Mouse (Mus musculus) midbrain, embryonic 11.5 days (tissue): ENCODE measurements around the gene Slco4a1. TPM values are rescaled to one million over a fixed set of nuclear protein-coding genes. Genes with fewer than 3 reads are reported as not detected.

ENCODE experiments used
- ATAC-seq: fragments of 200-750 bp; cut with Nextera tagmentation; 2 replicates; pipeline ENCODE4 v1.8.0; 2017; ENCODE audit warnings: moderate TSS enrichment, moderate library complexity; ENCODE audit not compliant: low FRiP score
- DNase-seq: peaks from one replicate; pipeline ENCODE4 v3.0.0; 2015; ENCODE audit warnings: low spot score; ENCODE audit errors: missing footprints
- H3K27ac ChIP-seq: fragments of 300-500 bp; sonication (generic); 2 replicates; pipeline ENCODE4 v1.5.1; 2014; ENCODE audit warnings: low read depth, low read length
- H3K27me3 ChIP-seq: fragments of 300-500 bp; sonication (generic); 2 replicates; pipeline ENCODE4 v1.6.1; 2014; ENCODE audit warnings: mild to moderate bottlenecking, low read length, moderate library complexity, mixed read lengths; ENCODE audit not compliant: control insufficient read depth, insufficient read depth
- H3K36me3 ChIP-seq: fragments of 300-500 bp; sonication (generic); 2 replicates; pipeline ENCODE4 v1.6.1; 2014; ENCODE audit warnings: mild to moderate bottlenecking, low read length, moderate library complexity, mixed read lengths; ENCODE audit not compliant: control insufficient read depth, insufficient read depth
- H3K4me1 ChIP-seq: fragments of 300-500 bp; sonication (generic); 2 replicates; pipeline ENCODE4 v1.6.1; 2014; ENCODE audit warnings: low read length; ENCODE audit not compliant: control insufficient read depth, insufficient read depth
- H3K4me2 ChIP-seq: fragments of 300-500 bp; sonication (generic); 2 replicates; pipeline ENCODE4 v1.6.1; 2014; ENCODE audit warnings: mild to moderate bottlenecking, moderate library complexity
- H3K4me3 ChIP-seq: fragments of 300-500 bp; sonication (generic); 2 replicates; pipeline ENCODE4 v1.5.1; 2014; ENCODE audit warnings: low read depth, low read length
- H3K9ac ChIP-seq: fragments of 300-500 bp; sonication (generic); 2 replicates; pipeline ENCODE4 v1.6.1; 2014; ENCODE audit warnings: low read length
- H3K9me3 ChIP-seq: fragments of 300-500 bp; sonication (generic); 2 replicates; pipeline ENCODE4 v1.6.1; 2016; ENCODE audit warnings: low read length; ENCODE audit not compliant: control insufficient read depth
- WGBS: fragments of 180-500 bp; shearing (Covaris S2); extraction: QIAGEN DNeasy Blood & Tissue Kit; methylation state at CpG from one replicate; pipeline ENCODE4 v1.1.7; 2014; 5-methylcytosine and 5-hydroxymethylcytosine counted together
- polyA plus RNA-seq: library from polyadenylated mRNA; unstranded; fragments of >200 nt; fragmentation: Nextera tagmentation; extraction: Ambion mirVana; gene quantifications from 2 replicates; pipeline ENCODE4 v1.2.1, GENCODE M21; 2014

The Slco4a1 gene
- polyA plus RNA-seq, 1 experiment from 2014 or later, result 5.5 TPM

GRCm38 (mm10) chr2:180428331-180428730, 27.7 kb upstream of the Slco4a1 start:
- DNase-seq, result peak; percentile 88
- no peak for ATAC-seq
- Histone ChIP-seq H3K27ac (no peak overlapping the region), H3K36me3 (no peaks in the 10 kb centered on the region), H3K4me1 (no peaks in the 10 kb centered on the region), H3K4me2 (no peak overlapping the region), H3K4me3 (no peak overlapping the region), H3K27me3 (no peaks in the 10 kb centered on the region), H3K9ac (no peak overlapping the region), H3K9me3 (no peaks in the 10 kb centered on the region)
- WGBS, result 31% methylated on average over 2 of the region's 2 CpGs

DNA sequence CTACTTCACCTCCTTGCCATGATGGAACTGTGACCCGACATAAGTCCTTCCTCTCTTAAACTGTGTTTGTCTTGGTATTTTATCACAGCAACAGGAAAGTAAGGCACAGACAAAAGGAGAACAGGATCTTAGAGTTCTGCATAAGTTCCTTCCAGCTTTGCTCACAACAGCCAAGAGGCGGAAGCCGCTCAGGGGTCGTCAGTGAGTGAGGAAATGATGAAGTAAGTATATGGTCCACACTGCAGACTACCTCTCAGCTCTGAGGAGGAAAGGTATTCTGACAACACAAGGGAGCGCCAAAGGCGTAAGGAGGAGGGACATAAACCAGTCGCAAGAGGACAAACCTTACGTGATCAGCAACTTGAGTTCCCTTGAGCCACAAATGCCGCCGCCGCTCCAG, 25.4 kb upstream of the Slco4a1 start:
- H3K9me3 ChIP-seq, result no peaks in the 10 kb centered on the region
- H3K4me3 ChIP-seq, result no peak overlapping the region
- no peak overlapping the region for H3K9ac ChIP-seq
- no peaks in the 10 kb centered on the region for H3K36me3 ChIP-seq
- ATAC-seq, result no peak
- no peaks in the 10 kb centered on the region for H3K4me1 ChIP-seq
- H3K27me3 ChIP-seq, result no peaks in the 10 kb centered on the region
- WGBS, result 84% methylated on average over 11 of the region's 11 CpGs
- H3K4me2 ChIP-seq, result no peak overlapping the region
- H3K27ac ChIP-seq, result no peak overlapping the region
- no peak for DNase-seq

- ATAC-seq, result peak; percentile 68
- DNase-seq, result peak; percentile 99
- H3K9me3 ChIP-seq, result no peaks in the 10 kb centered on the region
- WGBS, result 18% methylated on average over 10 of the region's 10 CpGs
- no peak overlapping the region for H3K4me3 ChIP-seq
- no peak overlapping the region for H3K9ac ChIP-seq
- no peak overlapping the region for H3K4me2 ChIP-seq
- H3K27me3 ChIP-seq, result no peaks in the 10 kb centered on the region
- no peaks in the 10 kb centered on the region for H3K36me3 ChIP-seq
- H3K27ac ChIP-seq, result no peak overlapping the region
- no peaks in the 10 kb centered on the region for H3K4me1 ChIP-seq
Measured at GRCm38 (mm10) chr2:180432042-180432668, 23.9 kb upstream of the Slco4a1 start.

DNA sequence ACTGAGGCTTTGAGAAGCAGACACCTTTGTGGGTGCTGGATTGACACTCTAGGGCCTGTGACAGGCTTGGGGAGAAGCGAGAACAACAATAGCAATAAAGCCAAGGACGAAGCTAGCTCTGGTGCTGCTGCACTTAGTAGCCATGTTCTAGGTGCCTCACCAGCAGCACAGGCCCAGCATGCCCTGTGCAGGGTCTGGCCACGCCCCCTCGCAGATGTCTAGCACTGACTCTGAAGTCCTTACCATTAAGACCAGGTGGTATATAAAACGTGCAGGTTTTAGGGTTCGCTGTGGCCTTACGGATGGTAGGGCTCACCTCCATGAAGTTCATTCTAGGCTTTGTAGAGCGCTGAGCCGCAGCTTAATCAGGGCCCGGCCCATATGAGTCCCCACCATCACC, 23.3 kb upstream of the Slco4a1 start:
- Histone ChIP-seq H3K36me3 (no peaks in the 10 kb centered on the region), H3K27me3 (no peaks in the 10 kb centered on the region), H3K9ac (no peak overlapping the region), H3K4me2 (no peak overlapping the region), H3K27ac (no peak overlapping the region), H3K9me3 (no peaks in the 10 kb centered on the region), H3K4me3 (no peak overlapping the region), H3K4me1 (no peaks in the 10 kb centered on the region)
- ATAC-seq, result no peak
- WGBS, result 74% methylated on average over 10 of the region's 10 CpGs
- no peak for DNase-seq

- no peak for ATAC-seq
- 90% methylated on average over 7 of the region's 7 CpGs for WGBS
Measured at GRCm38 (mm10) chr2:180433350-180433749, 22.7 kb upstream of the Slco4a1 start.

DNA sequence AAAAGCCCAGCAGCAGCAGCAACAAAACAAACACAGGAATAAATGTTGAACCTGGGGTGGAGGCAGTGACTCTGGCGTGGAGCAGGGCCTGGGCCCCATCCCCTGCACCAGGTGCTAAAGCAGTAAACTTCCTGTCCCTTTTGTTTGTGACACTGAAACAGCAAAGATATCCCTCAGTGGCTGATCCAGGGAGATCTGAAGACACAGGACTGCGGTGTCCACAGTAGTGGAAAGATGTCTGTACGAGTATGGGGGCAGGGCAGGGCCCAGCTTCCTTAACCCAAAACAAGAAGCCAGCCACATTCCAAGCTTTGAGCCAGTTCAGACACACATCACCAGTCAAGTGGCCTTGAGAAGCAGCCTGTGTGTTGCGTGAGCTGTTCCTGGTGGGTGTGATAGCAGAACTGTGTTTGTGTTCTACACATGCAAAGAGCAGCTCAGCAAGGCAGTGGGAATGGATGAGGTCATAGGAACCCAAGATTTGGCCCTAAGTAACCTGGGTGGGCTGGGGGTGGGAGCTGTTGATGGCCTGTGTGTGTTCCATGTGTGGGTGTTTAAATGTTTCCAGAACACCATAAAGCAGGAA, 20.6 kb upstream of the Slco4a1 start:
- no peak overlapping the region for H3K27ac ChIP-seq
- ATAC-seq (no peak), DNase-seq (no peak)
- H3K36me3 ChIP-seq, result no peaks in the 10 kb centered on the region
- 68% methylated on average over 4 of the region's 4 CpGs for WGBS
- no peak overlapping the region for H3K9ac ChIP-seq
- H3K4me1 ChIP-seq, result peaks cover 1% of the 10 kb centered on the region
- no peak overlapping the region for H3K4me2 ChIP-seq
- H3K27me3 ChIP-seq, result no peaks in the 10 kb centered on the region
- no peaks in the 10 kb centered on the region for H3K9me3 ChIP-seq
- no peak overlapping the region for H3K4me3 ChIP-seq

More at GRCm38 (mm10) chr2:180433350-180433749, 22.7 kb upstream of the Slco4a1 start:
- H3K4me2 ChIP-seq, result no peak overlapping the region
- no peak for DNase-seq
- H3K27ac ChIP-seq, result no peak overlapping the region
- no peaks in the 10 kb centered on the region for H3K36me3 ChIP-seq
- H3K27me3 ChIP-seq, result no peaks in the 10 kb centered on the region
- no peaks in the 10 kb centered on the region for H3K9me3 ChIP-seq
- no peaks in the 10 kb centered on the region for H3K4me1 ChIP-seq
- H3K4me3 ChIP-seq, result no peak overlapping the region
- H3K9ac ChIP-seq, result no peak overlapping the region

GRCm38 (mm10) chr2:180437149-180437864, 18.7 kb upstream of the Slco4a1 start:
- 87% methylated on average over 5 of the region's 5 CpGs for WGBS
- DNase-seq (no peak), ATAC-seq (no peak)
- no peak overlapping the region for H3K27ac ChIP-seq
- H3K27me3 ChIP-seq, result no peaks in the 10 kb centered on the region
- H3K36me3 ChIP-seq, result no peaks in the 10 kb centered on the region
- H3K9me3 ChIP-seq, result no peaks in the 10 kb centered on the region
- H3K4me1 ChIP-seq, result peaks cover 5% of the 10 kb centered on the region
- H3K4me2 ChIP-seq, result no peak overlapping the region
- no peak overlapping the region for H3K4me3 ChIP-seq
- H3K9ac ChIP-seq, result no peak overlapping the region

- H3K4me1 ChIP-seq, result peaks cover 5% of the 10 kb centered on the region
- ATAC-seq (no peak), DNase-seq (no peak)
- no peak overlapping the region for H3K9ac ChIP-seq
- H3K4me3 ChIP-seq, result no peak overlapping the region
- H3K9me3 ChIP-seq, result no peaks in the 10 kb centered on the region
- no peaks in the 10 kb centered on the region for H3K27me3 ChIP-seq
- H3K27ac ChIP-seq, result no peak overlapping the region
- 85% methylated on average over 3 of the region's 3 CpGs for WGBS
- no peaks in the 10 kb centered on the region for H3K36me3 ChIP-seq
- no peak overlapping the region for H3K4me2 ChIP-seq
Measured at GRCm38 (mm10) chr2:180439791-180440190, 16.3 kb upstream of the Slco4a1 start.

- Histone ChIP-seq H3K27me3 (no peaks in the 10 kb centered on the region), H3K4me3 (no peak overlapping the region), H3K36me3 (no peaks in the 10 kb centered on the region), H3K9ac (no peak overlapping the region), H3K4me1 (peaks cover 5% of the 10 kb centered on the region), H3K9me3 (no peaks in the 10 kb centered on the region), H3K27ac (no peak overlapping the region), H3K4me2 (no peak overlapping the region)
- no peak for DNase-seq
- 53% methylated on average over 9 of the region's 9 CpGs for WGBS
- no peak for ATAC-seq
Measured at GRCm38 (mm10) chr2:180440596-180441332, 15.3 kb upstream of the Slco4a1 start.
